Mouse (Mus musculus): ENCODE data around the gene Odf2l. TPM values are rescaled to one million over a fixed set of nuclear protein-coding genes. Genes with fewer than 3 reads are reported as not detected.

The Odf2l gene
- polyA plus RNA-seq (2016; fragmentation: Nextera tagmentation; extraction: Ambion mirVana): 13.0 and 15.6 TPM in 2 replicates

- no peaks in the 10 kb centered on the region for H3K36me3 ChIP-seq
- H3K9me3 ChIP-seq (replicated peaks): no peaks in the 10 kb centered on the region
- peak within 1 kb of the TSS; percentile 85 for H3K9ac ChIP-seq
- ATAC-seq (ENCODE audit: insufficient number of reproducible peaks, low FRiP score): peak; percentile 99
- no peaks in the 10 kb centered on the region for H3K27me3 ChIP-seq (replicated peaks)
- H3K4me3 ChIP-seq: peak within 1 kb of the TSS; percentile 78
- under 1% methylated on average over 57 of the region's 57 CpGs for WGBS
- peak within 1 kb of the TSS; percentile 97 for H3K27ac ChIP-seq (ENCODE audit: poor library complexity, severe bottlenecking)
- H3K4me2 ChIP-seq: peak within 1 kb of the TSS; percentile 79
- H3K4me1 ChIP-seq (replicated peaks): 0 out of 2 replicates have a peak, but pooled peaks cover 8% of the 10 kb centered on the region
These were observed at the start of gene Odf2l for GRCm38 (mm10) chr3:145118254-145119001. TSS of gene Odf2l (plus strand) at chr3:145118588.

GRCm38 (mm10) chr3:145068964-145069363 lies 49.4 kb upstream of the Odf2l start:
- no peaks in the 10 kb centered on the region for H3K4me1 ChIP-seq (replicated peaks)
- no peaks in the 10 kb centered on the region for H3K9me3 ChIP-seq (replicated peaks)
- H3K9ac ChIP-seq: no peak overlapping the region
- H3K36me3 ChIP-seq: no peaks in the 10 kb centered on the region
- H3K27me3 ChIP-seq (replicated peaks): no peaks in the 10 kb centered on the region
- no peak overlapping the region for H3K4me2 ChIP-seq
- H3K4me3 ChIP-seq: no peak overlapping the region
- no peak overlapping the region for H3K27ac ChIP-seq (ENCODE audit: poor library complexity, severe bottlenecking)
- 70% methylated on average over 4 of the region's 4 CpGs for WGBS
- ATAC-seq (ENCODE audit: insufficient number of reproducible peaks, low FRiP score): no peak

- Histone ChIP-seq H3K4me1 (replicated peaks) (no peaks in the 10 kb centered on the region), H3K27ac (ENCODE audit: poor library complexity, severe bottlenecking) (no peak overlapping the region), H3K36me3 (no peaks in the 10 kb centered on the region), H3K4me2 (no peak overlapping the region), H3K27me3 (replicated peaks) (no peaks in the 10 kb centered on the region), H3K9me3 (replicated peaks) (no peaks in the 10 kb centered on the region), H3K4me3 (no peak overlapping the region), H3K9ac (no peak overlapping the region)
- ATAC-seq (ENCODE audit: insufficient number of reproducible peaks, low FRiP score): no peak
- 85% methylated on average over 3 of the region's 3 CpGs for WGBS
These were observed 46.0 kb upstream of the Odf2l start for GRCm38 (mm10) chr3:145072339-145072738.

GRCm38 (mm10) chr3:145078405-145078804 lies 40.0 kb upstream of the Odf2l start:
- no peak for ATAC-seq (ENCODE audit: insufficient number of reproducible peaks, low FRiP score)
- 84% methylated on average over 6 of the region's 6 CpGs for WGBS
- H3K9me3 ChIP-seq (replicated peaks): no peaks in the 10 kb centered on the region
- no peak overlapping the region for H3K4me2 ChIP-seq
- H3K4me1 ChIP-seq (replicated peaks): no peaks in the 10 kb centered on the region
- no peak overlapping the region for H3K9ac ChIP-seq
- H3K36me3 ChIP-seq: no peaks in the 10 kb centered on the region
- no peak overlapping the region for H3K27ac ChIP-seq (ENCODE audit: poor library complexity, severe bottlenecking)
- no peaks in the 10 kb centered on the region for H3K27me3 ChIP-seq (replicated peaks)
- no peak overlapping the region for H3K4me3 ChIP-seq

- Histone ChIP-seq H3K4me1 (replicated peaks) (no peaks in the 10 kb centered on the region), H3K27me3 (replicated peaks) (no peaks in the 10 kb centered on the region), H3K9me3 (replicated peaks) (peaks cover 6% of the 10 kb centered on the region; the same call in 1 of the 2 replicates), H3K4me3 (no peak overlapping the region), H3K27ac (ENCODE audit: poor library complexity, severe bottlenecking) (no peak overlapping the region), H3K36me3 (no peaks in the 10 kb centered on the region), H3K4me2 (no peak overlapping the region), H3K9ac (no peak overlapping the region)
- no peak for ATAC-seq (ENCODE audit: insufficient number of reproducible peaks, low FRiP score)
- 73% methylated on average over 8 of the region's 8 CpGs for WGBS
These were observed 37.5 kb upstream of the Odf2l start for GRCm38 (mm10) chr3:145080904-145081303.

GRCm38 (mm10) chr3:145083081-145083480 lies 35.3 kb upstream of the Odf2l start:
- 77% methylated on average over 1 of the region's 1 CpGs for WGBS
- Histone ChIP-seq H3K4me3 (no peak overlapping the region), H3K9me3 (replicated peaks) (peaks cover 6% of the 10 kb centered on the region; the same call in 1 of the 2 replicates), H3K9ac (no peak overlapping the region), H3K4me1 (replicated peaks) (no peaks in the 10 kb centered on the region), H3K4me2 (no peak overlapping the region), H3K27me3 (replicated peaks) (no peaks in the 10 kb centered on the region), H3K36me3 (no peaks in the 10 kb centered on the region), H3K27ac (ENCODE audit: poor library complexity, severe bottlenecking) (no peak overlapping the region)
- no peak for ATAC-seq (ENCODE audit: insufficient number of reproducible peaks, low FRiP score)

GRCm38 (mm10) chr3:145086180-145086579 lies 32.2 kb upstream of the Odf2l start:
- Histone ChIP-seq H3K9me3 (replicated peaks) (peaks cover 6% of the 10 kb centered on the region; the same call in 1 of the 2 replicates), H3K4me3 (no peak overlapping the region), H3K36me3 (no peaks in the 10 kb centered on the region), H3K9ac (no peak overlapping the region), H3K27ac (ENCODE audit: poor library complexity, severe bottlenecking) (no peak overlapping the region), H3K27me3 (replicated peaks) (no peaks in the 10 kb centered on the region), H3K4me2 (no peak overlapping the region), H3K4me1 (replicated peaks) (no peaks in the 10 kb centered on the region)
- 89% methylated on average over 14 of the region's 14 CpGs for WGBS
- ATAC-seq (ENCODE audit: insufficient number of reproducible peaks, low FRiP score): no peak

- Histone ChIP-seq H3K4me1 (replicated peaks) (no peaks in the 10 kb centered on the region), H3K27ac (ENCODE audit: poor library complexity, severe bottlenecking) (no peak overlapping the region), H3K4me2 (no peak overlapping the region), H3K27me3 (replicated peaks) (no peaks in the 10 kb centered on the region), H3K9ac (no peak overlapping the region), H3K4me3 (no peak overlapping the region), H3K9me3 (replicated peaks) (peaks cover 6% of the 10 kb centered on the region; the same call in 1 of the 2 replicates), H3K36me3 (no peaks in the 10 kb centered on the region)
- 65% methylated on average over 8 of the region's 8 CpGs for WGBS
- ATAC-seq (ENCODE audit: insufficient number of reproducible peaks, low FRiP score): no peak
These were observed 30.4 kb upstream of the Odf2l start for GRCm38 (mm10) chr3:145087857-145088598.

GRCm38 (mm10) chr3:145099291-145099690 lies 19.1 kb upstream of the Odf2l start, which contains the start of gene Clca2:
TSS of gene Clca2 (minus strand) at chr3:145099443.
- Histone ChIP-seq H3K4me1 (replicated peaks) (peaks cover 10% of the 10 kb centered on the region), H3K9ac (no peak within 1 kb of the TSS), H3K4me3 (no peak within 1 kb of the TSS), H3K4me2 (no peak within 1 kb of the TSS), H3K9me3 (replicated peaks) (no peaks in the 10 kb centered on the region), H3K27me3 (replicated peaks) (no peaks in the 10 kb centered on the region), H3K36me3 (no peaks in the 10 kb centered on the region), H3K27ac (ENCODE audit: poor library complexity, severe bottlenecking) (no peak within 1 kb of the TSS)
- WGBS: 70% methylated on average over 6 of the region's 6 CpGs
- ATAC-seq (ENCODE audit: insufficient number of reproducible peaks, low FRiP score): no peak

GRCm38 (mm10) chr3:145101891-145102555 lies 16.4 kb upstream of the Odf2l start:
- Histone ChIP-seq H3K9me3 (replicated peaks) (no peaks in the 10 kb centered on the region), H3K9ac (no peak overlapping the region), H3K4me3 (no peak overlapping the region), H3K4me2 (no peak overlapping the region), H3K27me3 (replicated peaks) (no peaks in the 10 kb centered on the region), H3K27ac (ENCODE audit: poor library complexity, severe bottlenecking) (no peak overlapping the region), H3K36me3 (no peaks in the 10 kb centered on the region), H3K4me1 (replicated peaks) (peaks cover 13% of the 10 kb centered on the region)
- ATAC-seq (ENCODE audit: insufficient number of reproducible peaks, low FRiP score): peak; percentile 80
- WGBS: 74% methylated on average over 9 of the region's 9 CpGs

GRCm38 (mm10) chr3:145103321-145103720 lies 15.1 kb upstream of the Odf2l start:
- H3K4me3 ChIP-seq: no peak overlapping the region
- no peak overlapping the region for H3K27ac ChIP-seq (ENCODE audit: poor library complexity, severe bottlenecking)
- H3K36me3 ChIP-seq: no peaks in the 10 kb centered on the region
- H3K9ac ChIP-seq: no peak overlapping the region
- no peak for ATAC-seq (ENCODE audit: insufficient number of reproducible peaks, low FRiP score)
- H3K27me3 ChIP-seq (replicated peaks): no peaks in the 10 kb centered on the region
- H3K4me1 ChIP-seq (replicated peaks): peaks cover 13% of the 10 kb centered on the region
- H3K4me2 ChIP-seq: no peak overlapping the region
- WGBS: 53% methylated on average over 2 of the region's 2 CpGs
- 0 out of 2 replicates have a peak, but pooled peaks cover under 1% of the 10 kb centered on the region for H3K9me3 ChIP-seq (replicated peaks)

Data from heart, embryonic 12.5 days (tissue).